Mouse (Mus musculus) 3T3-L1 (cell line): ENCODE data around the gene Hoxd8.

Experiments used
- DNase-seq: peaks from one replicate; pipeline ENCODE4 v3.0.0-alpha.2; 2015; ENCODE audit warnings: low read depth, low spot score

Gene Hoxd8

GRCm38 (mm10) chr2:74733765-74734164 lies 29.4 kb downstream of the Hoxd8 start:
- no peak for DNase-seq

DNA sequence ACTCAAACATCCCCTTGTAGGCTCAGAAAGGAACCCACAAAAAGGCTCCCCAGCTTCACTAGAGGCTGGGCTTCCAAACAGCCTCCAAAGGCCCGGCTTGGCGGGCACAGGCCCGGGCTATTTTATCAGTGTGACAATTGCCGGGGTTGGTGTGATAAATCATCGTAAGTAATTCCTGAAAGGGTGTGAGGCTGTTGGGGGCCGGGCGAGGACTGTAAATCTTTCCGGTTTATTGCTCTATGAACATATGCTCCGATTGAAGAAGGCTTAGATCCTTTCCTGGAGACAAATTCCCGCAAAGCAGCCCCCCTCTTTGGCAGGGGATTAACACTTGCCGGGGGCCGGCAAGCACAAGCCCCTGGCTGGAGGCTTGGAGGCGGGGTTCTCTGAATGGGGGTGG lies 30.0 kb downstream of the Hoxd8 start:
- no peak for DNase-seq

DNA sequence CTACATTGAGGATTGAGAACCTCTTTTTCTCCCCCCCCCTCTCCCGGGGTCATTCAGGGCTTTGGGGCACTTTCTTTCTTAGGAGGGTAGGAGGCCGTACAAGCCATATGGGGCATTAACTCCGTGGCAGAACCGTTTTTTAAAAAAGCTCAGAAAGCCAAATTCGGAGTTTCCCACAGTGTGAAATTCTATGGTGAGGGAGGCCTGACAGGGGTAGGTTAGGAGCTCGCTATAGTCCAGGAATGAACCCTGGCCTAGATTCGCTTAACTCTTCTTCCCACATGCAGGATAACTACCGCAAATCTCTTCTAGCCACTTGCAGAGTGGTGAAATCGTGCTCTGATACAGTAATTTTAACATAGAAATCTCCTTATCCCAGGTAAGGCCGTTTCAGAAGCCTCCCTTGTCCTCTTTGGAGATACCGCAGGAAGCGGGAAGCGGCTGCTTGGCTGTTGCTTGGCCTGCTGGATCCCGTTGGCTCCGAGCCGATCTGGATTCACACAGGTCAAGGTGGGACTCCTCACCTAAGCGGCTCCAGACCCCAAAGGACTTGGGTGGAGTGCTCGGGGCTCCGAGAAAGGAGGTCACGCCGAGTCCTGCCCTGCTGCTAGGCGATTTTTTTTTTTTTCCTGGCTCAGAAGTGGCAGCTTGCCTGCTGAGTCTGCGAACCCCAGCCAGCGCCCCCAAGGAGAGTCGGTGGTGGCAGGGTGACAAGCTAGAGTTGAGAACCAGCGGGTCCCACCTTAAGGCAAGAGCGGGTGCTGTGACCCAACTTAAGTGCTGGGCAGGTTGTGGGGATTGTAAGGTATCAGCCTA lies 30.8 kb downstream of the Hoxd8 start:
- DNase-seq: no peak

DNA sequence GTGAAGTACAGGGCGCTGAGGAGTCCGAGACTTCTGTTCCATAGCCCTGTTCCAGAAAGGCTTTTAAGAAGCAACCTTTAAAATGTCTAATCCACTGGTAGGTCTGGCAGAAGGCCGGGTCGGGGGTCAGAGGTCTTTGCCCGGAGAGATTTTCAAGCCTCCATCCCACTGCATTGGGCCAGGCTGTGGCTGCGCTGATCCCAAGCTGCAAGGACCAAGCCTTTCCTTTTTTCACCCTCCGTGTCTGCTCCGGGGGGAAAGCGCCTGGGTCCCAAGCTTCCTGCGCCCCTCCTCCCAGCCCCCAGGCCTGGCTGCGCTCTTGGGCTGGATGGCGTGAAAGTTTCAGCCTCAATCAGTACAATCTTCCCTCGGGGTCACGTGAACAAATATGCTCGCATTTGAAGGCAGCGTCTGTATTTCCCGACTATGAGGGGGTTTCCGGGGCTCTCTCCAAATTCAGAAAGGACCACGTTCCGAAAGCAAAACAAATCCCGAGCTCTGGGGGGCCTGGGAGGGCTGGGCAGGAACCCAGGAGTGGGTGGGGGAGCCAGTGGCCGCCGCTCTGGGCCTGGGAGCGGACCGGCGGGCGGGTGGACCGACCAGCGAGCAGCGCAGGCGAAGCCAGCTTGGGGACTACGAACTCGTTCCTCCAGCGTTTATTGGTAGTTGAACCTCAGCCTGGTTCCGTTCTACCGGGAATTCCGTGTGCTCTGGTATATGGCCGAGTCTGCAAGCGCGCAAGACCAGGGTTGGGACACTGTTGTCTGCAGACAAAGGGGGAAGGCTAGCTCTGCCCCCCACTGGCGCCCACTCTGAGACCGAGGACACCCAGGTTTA lies 31.7 kb downstream of the Hoxd8 start:
- no peak for DNase-seq

DNA sequence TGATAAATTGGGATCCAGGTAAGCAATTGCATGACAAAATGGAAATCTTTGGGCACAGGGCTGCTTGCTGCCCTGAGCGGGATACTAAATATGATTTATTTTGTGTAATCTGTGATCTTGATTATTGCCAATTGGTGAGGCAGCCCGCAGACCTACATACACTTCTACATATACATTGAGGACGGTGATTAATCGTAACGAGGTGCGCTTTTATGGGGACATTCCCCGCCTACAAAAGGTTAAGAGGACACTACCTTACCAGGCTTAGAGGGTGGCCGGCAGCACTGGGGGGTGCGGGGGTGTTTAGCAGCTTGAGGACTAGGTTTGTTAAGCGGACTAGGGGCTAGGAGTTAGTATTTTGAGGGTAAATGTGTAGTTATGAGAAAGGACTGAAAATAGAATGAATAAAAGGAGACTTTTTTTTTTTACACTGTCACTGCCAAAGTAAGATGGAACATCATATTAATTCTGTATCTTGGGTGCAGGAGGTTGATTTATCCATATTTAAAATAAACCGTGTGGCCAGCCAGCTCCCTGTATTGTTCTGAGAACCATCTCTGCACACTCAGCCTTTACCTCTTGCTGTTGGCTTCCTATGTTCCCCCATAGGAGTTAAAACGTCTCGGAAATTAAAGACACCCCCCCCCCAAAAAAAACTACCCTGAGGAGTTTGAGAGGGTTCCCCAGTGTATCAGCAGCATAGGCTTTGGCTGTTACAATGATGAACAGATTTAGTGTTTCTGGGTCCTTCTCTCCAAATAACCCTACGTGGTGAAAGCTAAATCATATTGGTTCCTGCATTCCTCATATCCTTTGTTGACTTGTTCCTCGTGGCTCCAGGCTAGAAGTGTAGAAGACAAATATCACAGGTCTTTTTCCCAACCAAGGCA lies 32.5 kb downstream of the Hoxd8 start:
- DNase-seq: no peak

GRCm38 (mm10) chr2:74737578-74738070 lies 33.2 kb downstream of the Hoxd8 start:
- DNase-seq: no peak

DNA sequence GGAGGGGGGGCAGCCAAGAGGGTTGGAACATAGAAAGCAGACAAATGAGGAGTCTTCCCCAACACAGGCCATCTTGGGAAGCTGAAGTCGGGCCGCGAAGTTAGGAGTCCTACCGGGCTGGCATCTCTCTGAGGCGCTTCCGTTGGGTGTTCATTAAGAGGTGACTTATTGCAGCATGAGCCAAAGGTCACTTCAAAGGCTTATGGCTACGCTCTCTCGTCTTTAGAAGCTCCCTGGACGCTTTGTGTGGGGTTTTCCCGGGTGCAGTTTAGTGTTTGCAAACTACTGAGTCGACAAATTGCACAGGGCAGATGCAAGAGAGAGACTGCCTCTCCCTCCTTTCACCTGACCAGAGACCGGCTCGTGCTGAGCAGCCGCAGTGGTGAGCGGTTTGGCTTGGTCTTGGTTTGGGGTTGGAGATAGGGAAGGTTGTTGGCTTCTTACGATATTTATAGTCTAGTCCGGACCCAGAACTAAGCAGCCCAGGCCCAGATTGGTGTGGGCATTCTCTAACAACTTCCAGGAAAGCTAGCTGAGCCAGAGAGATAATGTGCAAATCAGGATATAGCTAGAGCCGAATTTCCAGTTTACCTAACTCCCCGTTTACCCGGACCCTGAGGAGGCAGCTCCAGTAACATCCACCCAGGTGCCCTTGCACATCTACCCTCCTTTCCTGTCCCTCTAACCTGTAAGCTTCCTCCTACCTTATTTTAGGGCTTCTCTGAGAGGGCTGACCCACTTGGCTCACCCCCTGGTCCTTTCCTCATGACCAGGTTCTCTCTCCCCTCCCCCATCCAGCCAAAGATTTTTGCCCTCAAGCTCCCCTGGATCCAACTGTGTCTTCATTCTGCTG lies 34.4 kb downstream of the Hoxd8 start:
- no peak for DNase-seq

DNA sequence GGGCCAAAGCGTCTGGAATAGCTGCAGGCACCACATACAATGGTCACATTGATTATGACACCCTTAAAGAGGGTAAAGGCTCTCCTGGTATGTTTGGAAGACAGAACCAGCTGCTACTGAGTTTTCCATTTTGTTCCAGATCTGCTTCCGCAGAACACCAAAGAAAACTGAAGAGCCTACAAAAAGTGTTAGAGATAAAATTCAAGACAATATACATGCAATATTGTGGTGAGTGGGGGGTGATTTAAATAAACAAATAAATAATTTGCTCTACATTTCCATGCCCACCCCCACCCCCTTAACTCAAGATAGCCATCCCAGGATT lies 35.0 kb downstream of the Hoxd8 start:
- no peak for DNase-seq

DNA sequence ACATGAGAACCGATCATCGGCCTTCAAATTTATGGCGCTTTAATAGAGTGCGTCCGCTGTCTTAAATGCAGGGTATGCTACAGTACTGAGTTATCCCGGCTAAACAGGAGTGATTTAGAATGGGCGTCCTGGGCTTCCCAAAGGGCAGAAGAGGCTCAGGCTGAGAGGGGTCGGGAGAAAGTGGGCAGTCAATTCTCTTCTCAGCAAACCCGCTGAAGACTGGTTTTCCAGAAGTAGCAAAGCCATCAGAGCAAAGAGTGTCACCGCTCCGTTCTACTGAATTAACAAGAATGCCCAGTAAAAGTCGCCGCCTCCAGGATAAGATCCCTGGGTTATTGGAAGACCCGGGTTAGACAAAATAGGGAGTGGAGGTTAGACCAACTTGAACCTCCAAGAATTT lies 35.5 kb downstream of the Hoxd8 start:
- DNase-seq: no peak

- no peak for DNase-seq
Observed at GRCm38 (mm10) chr2:74740311-74741091, 36.1 kb downstream of the Hoxd8 start.

- DNase-seq: no peak
Observed at GRCm38 (mm10) chr2:74741252-74741978, 37.0 kb downstream of the Hoxd8 start.

GRCm38 (mm10) chr2:74741979-74742277 lies 37.5 kb downstream of the Hoxd8 start:
- DNase-seq: no peak

DNA sequence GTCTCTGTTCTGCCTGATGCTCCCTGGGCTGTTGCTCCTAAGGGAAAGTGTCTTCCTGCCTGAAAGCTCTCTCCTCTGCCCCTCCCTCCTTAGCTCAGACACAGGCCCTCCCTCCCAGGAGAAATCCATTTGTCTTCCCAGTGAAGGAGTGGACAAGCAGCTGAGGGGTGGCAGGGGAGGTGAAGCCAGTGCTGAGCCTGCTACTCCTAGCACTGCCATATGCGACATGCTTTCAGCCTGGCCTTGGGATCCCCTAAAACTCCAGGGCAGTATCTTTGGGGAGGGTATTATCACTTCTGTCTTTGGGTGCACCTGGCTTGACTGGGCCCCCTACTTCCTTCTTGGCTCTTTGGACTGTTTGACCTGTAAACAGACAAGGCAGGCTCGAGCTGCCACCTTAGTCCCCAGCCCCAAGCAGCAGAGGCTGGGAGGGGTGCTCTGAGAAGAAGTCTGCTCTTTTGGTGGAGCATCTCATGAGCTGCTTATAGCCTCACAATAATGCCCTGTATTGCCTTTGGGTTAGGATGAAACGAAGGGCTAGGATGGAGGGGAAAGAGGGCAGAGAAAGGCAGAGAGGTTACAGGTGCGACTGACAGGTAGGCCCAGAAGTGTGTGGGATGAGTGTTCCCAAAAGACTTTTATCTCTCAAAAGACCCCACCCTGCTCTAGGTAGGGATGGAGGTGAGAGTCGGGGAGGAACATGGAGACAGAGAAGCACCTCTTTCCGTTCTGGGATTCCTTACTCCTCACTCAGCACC lies 41.3 kb downstream of the Hoxd8 start:
- DNase-seq: no peak

- no peak for DNase-seq
Observed at GRCm38 (mm10) chr2:74746298-74746921, 42.0 kb downstream of the Hoxd8 start.

GRCm38 (mm10) chr2:74747006-74747405 lies 42.6 kb downstream of the Hoxd8 start:
- no peak for DNase-seq

- DNase-seq: no peak
Observed at GRCm38 (mm10) chr2:74747661-74748141, 43.3 kb downstream of the Hoxd8 start.

DNA sequence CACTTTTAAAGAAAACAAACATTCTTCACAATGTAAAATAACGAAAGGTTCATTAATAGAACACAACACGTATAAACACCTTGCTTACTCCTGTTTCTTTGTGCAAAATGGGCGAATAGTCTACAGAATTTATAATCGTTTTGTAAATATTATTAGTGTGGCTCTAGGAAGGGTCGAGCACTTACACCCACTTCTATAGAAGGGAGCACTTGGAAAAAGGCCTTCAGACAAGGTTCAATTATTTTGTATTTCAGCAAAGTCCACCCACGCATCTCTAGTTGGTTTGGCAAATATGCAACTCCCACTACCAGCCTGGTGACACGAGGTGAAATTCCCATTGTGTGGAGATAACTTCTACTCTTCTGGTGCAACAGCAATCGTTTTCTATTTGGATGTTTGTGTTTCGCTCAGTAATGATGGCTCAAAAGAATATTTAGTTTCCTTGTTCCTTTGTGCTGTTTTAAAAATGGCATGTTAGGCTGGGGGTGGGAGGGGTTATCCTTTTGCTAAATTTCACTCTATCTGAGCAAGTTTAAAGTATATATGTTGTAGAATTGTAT lies 44.1 kb downstream of the Hoxd8 start:
- DNase-seq: no peak
